Mouse (Mus musculus) intestine, embryonic 14.5 days (tissue): ENCODE measurements at regions not wholly inside any gene's neighbourhood (a gene's known extent, or its start where the extent isn't known, plus 50 kb on each side); places are given as distances from the start of the nearest gene placed in this dataset.
A peak's percentile ranks its signal among the peaks of the same experiment; 100 is the strongest.

Experiments used
- ATAC-seq: fragments of 200-750 bp; cut with Nextera tagmentation; replicated peaks from 2 replicates; pipeline ENCODE4 v1.8.0; 2017; ENCODE audit warnings: low read depth, moderate number of reproducible peaks, moderate TSS enrichment, moderate library complexity; ENCODE audit not compliant: low FRiP score, low TSS enrichment
- DNase-seq: peaks from one replicate; pipeline ENCODE4 v3.0.0-alpha.2; 2018; ENCODE audit warnings: low spot score
- H3K27ac ChIP-seq: fragments of 300-500 bp; sonication (generic); 2 replicates; pipeline ENCODE4 v1.5.1; 2014; ENCODE audit warnings: low read depth, mild to moderate bottlenecking, control low read depth
- H3K27me3 ChIP-seq: fragments of 300-500 bp; sonication (generic); replicated peaks from 2 replicates; pipeline ENCODE4 v1.6.1; 2014; ENCODE audit warnings: low read length, control low read depth; ENCODE audit not compliant: control insufficient read depth, insufficient read depth
- H3K36me3 ChIP-seq: fragments of 300-500 bp; sonication (generic); 2 replicates; pipeline ENCODE4 v1.6.1; 2014; ENCODE audit warnings: low read length, control low read depth; ENCODE audit not compliant: control insufficient read depth, insufficient read depth
- H3K4me1 ChIP-seq: fragments of 300-500 bp; sonication (generic); replicated peaks from 2 replicates; pipeline ENCODE4 v1.6.1; 2014; ENCODE audit warnings: low read length, control low read depth, mixed read lengths; ENCODE audit not compliant: control insufficient read depth, insufficient read depth
- H3K4me2 ChIP-seq: fragments of 300-500 bp; sonication (generic); 2 replicates; pipeline ENCODE4 v1.6.1; 2014; ENCODE audit warnings: low read length
- H3K4me3 ChIP-seq: fragments of 300-500 bp; sonication (generic); 2 replicates; pipeline ENCODE4 v1.5.1; 2014; ENCODE audit warnings: low read depth, low read length, control low read depth, mixed read lengths
- H3K9ac ChIP-seq: fragments of 300-500 bp; sonication (generic); 2 replicates; pipeline ENCODE4 v1.6.1; 2014; ENCODE audit warnings: mild to moderate bottlenecking, low read length
- H3K9me3 ChIP-seq: fragments of 300-500 bp; sonication (generic); 2 replicates; pipeline ENCODE4 v1.6.1; 2016; ENCODE audit warnings: low read length, control low read depth; ENCODE audit not compliant: control insufficient read depth
- WGBS: fragments of 180-500 bp; shearing (Covaris S2); extraction: QIAGEN DNeasy Blood & Tissue Kit; methylation state at CpG from one replicate; pipeline ENCODE4 v1.1.7; 2014; 5-methylcytosine and 5-hydroxymethylcytosine counted together

- Histone ChIP-seq H3K27ac (no peak overlapping the region), H3K4me1 (no peaks in the 10 kb centered on the region), H3K9ac (no peak overlapping the region), H3K36me3 (no peaks in the 10 kb centered on the region), H3K9me3 (no peaks in the 10 kb centered on the region), H3K27me3 (no peaks in the 10 kb centered on the region), H3K4me2 (no peak overlapping the region), H3K4me3 (no peak overlapping the region)
- no peak for ATAC-seq
- DNase-seq, result no peak
- 54% methylated on average over 5 of the region's 5 CpGs for whole genome bisulfite sequencing
Measured at GRCm38 (mm10) chr15:24429154-24429553, 984.4 kb downstream of the Basp1 start.

- no peaks in the 10 kb centered on the region for H3K9me3 ChIP-seq
- no peak overlapping the region for H3K27ac ChIP-seq
- ATAC-seq (no peak), DNase-seq (no peak)
- WGBS, result 69% methylated on average over 2 of the region's 2 CpGs
- H3K4me1 ChIP-seq, result no peaks in the 10 kb centered on the region
- H3K36me3 ChIP-seq, result no peaks in the 10 kb centered on the region
- H3K9ac ChIP-seq, result no peak overlapping the region
- H3K27me3 ChIP-seq, result no peaks in the 10 kb centered on the region
- no peak overlapping the region for H3K4me2 ChIP-seq
- no peak overlapping the region for H3K4me3 ChIP-seq
Measured at GRCm38 (mm10) chr15:24422333-24422942, 991.1 kb downstream of the Basp1 start.

GRCm38 (mm10) chr15:24419736-24420135 lies 993.8 kb downstream of the Basp1 start:
- no peaks in the 10 kb centered on the region for H3K4me1 ChIP-seq
- no peak overlapping the region for H3K9ac ChIP-seq
- no peaks in the 10 kb centered on the region for H3K9me3 ChIP-seq
- DNase-seq, result no peak
- ATAC-seq, result no peak
- WGBS, result 67% methylated on average over 1 of the region's 1 CpGs
- no peak overlapping the region for H3K27ac ChIP-seq
- no peak overlapping the region for H3K4me3 ChIP-seq
- no peaks in the 10 kb centered on the region for H3K36me3 ChIP-seq
- H3K4me2 ChIP-seq, result no peak overlapping the region
- no peaks in the 10 kb centered on the region for H3K27me3 ChIP-seq

- Histone ChIP-seq H3K4me1 (no peaks in the 10 kb centered on the region), H3K4me2 (no peak overlapping the region), H3K27me3 (no peaks in the 10 kb centered on the region), H3K36me3 (no peaks in the 10 kb centered on the region), H3K9me3 (no peaks in the 10 kb centered on the region), H3K9ac (no peak overlapping the region), H3K27ac (no peak overlapping the region), H3K4me3 (no peak overlapping the region)
- 82% methylated on average over 1 of the region's 1 CpGs for WGBS
- no peak for DNase-seq
- no peak for ATAC-seq
Measured at GRCm38 (mm10) chr15:24419186-24419585, 994.4 kb downstream of the Basp1 start.

- Histone ChIP-seq H3K27ac (no peak overlapping the region), H3K27me3 (no peaks in the 10 kb centered on the region), H3K4me2 (no peak overlapping the region), H3K9me3 (no peaks in the 10 kb centered on the region), H3K36me3 (no peaks in the 10 kb centered on the region), H3K4me3 (no peak overlapping the region), H3K9ac (no peak overlapping the region), H3K4me1 (no peaks in the 10 kb centered on the region)
- DNase-seq, result peak; percentile 65
- no peak for ATAC-seq
- WGBS, result 59% methylated on average over 3 of the region's 3 CpGs
Measured at GRCm38 (mm10) chr15:24407691-24408090, 1005.9 kb downstream of the Basp1 start.

- Histone ChIP-seq H3K9ac (no peak overlapping the region), H3K9me3 (no peaks in the 10 kb centered on the region), H3K27ac (no peak overlapping the region), H3K36me3 (no peaks in the 10 kb centered on the region), H3K4me2 (no peak overlapping the region), H3K27me3 (no peaks in the 10 kb centered on the region), H3K4me1 (no peaks in the 10 kb centered on the region), H3K4me3 (no peak overlapping the region)
- 73% methylated on average over 1 of the region's 1 CpGs for WGBS
- no peak for DNase-seq
- no peak for ATAC-seq
Measured at GRCm38 (mm10) chr15:24405305-24405704, 1008.3 kb downstream of the Basp1 start.

GRCm38 (mm10) chr15:24400088-24400487 lies 1013.5 kb downstream of the Basp1 start:
- no peak overlapping the region for H3K27ac ChIP-seq
- H3K9me3 ChIP-seq, result no peaks in the 10 kb centered on the region
- H3K36me3 ChIP-seq, result no peaks in the 10 kb centered on the region
- DNase-seq, result no peak
- 87% methylated on average over 2 of the region's 2 CpGs for WGBS
- H3K4me3 ChIP-seq, result no peak overlapping the region
- H3K9ac ChIP-seq, result no peak overlapping the region
- no peak overlapping the region for H3K4me2 ChIP-seq
- no peaks in the 10 kb centered on the region for H3K27me3 ChIP-seq
- no peaks in the 10 kb centered on the region for H3K4me1 ChIP-seq
- ATAC-seq, result no peak

- no peak for DNase-seq
- no peak overlapping the region for H3K4me3 ChIP-seq
- no peak for ATAC-seq
- no peaks in the 10 kb centered on the region for H3K27me3 ChIP-seq
- no peak overlapping the region for H3K9ac ChIP-seq
- no peaks in the 10 kb centered on the region for H3K36me3 ChIP-seq
- no peaks in the 10 kb centered on the region for H3K4me1 ChIP-seq
- no peak overlapping the region for H3K4me2 ChIP-seq
- no peak overlapping the region for H3K27ac ChIP-seq
- WGBS, result 75% methylated on average over 8 of the region's 8 CpGs
- no peaks in the 10 kb centered on the region for H3K9me3 ChIP-seq
Measured at GRCm38 (mm10) chr15:24358398-24358797, 1055.2 kb downstream of the Basp1 start.

- H3K9ac ChIP-seq, result no peak overlapping the region
- ATAC-seq (no peak), DNase-seq (no peak)
- H3K4me1 ChIP-seq, result no peaks in the 10 kb centered on the region
- H3K36me3 ChIP-seq, result no peaks in the 10 kb centered on the region
- no peaks in the 10 kb centered on the region for H3K27me3 ChIP-seq
- H3K4me3 ChIP-seq, result no peak overlapping the region
- H3K4me2 ChIP-seq, result no peak overlapping the region
- no peak overlapping the region for H3K27ac ChIP-seq
- 76% methylated on average over 1 of the region's 1 CpGs for WGBS
- no peaks in the 10 kb centered on the region for H3K9me3 ChIP-seq
Measured at GRCm38 (mm10) chr15:24348975-24349560, 1064.5 kb downstream of the Basp1 start.
